Mouse (Mus musculus): ENCODE measurements at regions not wholly inside any gene's neighbourhood (a gene's known extent, or its start where the extent isn't known, plus 50 kb on each side); places are given as distances from the start of the nearest gene placed in this dataset.

- DNase-seq (ENCODE audit: low spot score) (no peak), ATAC-seq (ENCODE audit: low FRiP score) (no peak)
- Histone ChIP-seq H3K4me1 (replicated peaks; ENCODE audit: control insufficient read depth, insufficient read depth, low read length) (no peaks in the 10 kb centered on the region), H3K27me3 (ENCODE audit: control insufficient read depth, insufficient read depth, low read length) (no peaks in the 10 kb centered on the region), H3K9me3 (ENCODE audit: control insufficient read depth, low read length) (no peaks in the 10 kb centered on the region), H3K4me2 (replicated peaks; ENCODE audit: low read depth, low read length) (no peak overlapping the region), H3K9ac (ENCODE audit: low read depth, low read length) (no peak overlapping the region), H3K36me3 (ENCODE audit: control insufficient read depth, insufficient read depth, low read length) (no peaks in the 10 kb centered on the region), H3K4me3 (ENCODE audit: low read depth, low read length) (no peak overlapping the region), H3K27ac (ENCODE audit: low read depth, low read length) (no peak overlapping the region)
- 93% methylated on average over 1 of the region's 1 CpGs for WGBS
Observed at GRCm38 (mm10) chr3:131818806-131819205, 254.2 kb downstream of the Papss1 start.

GRCm38 (mm10) chr3:131857442-131857841 is 227.7 kb upstream of the Dkk2 start:
- ATAC-seq (ENCODE audit: low FRiP score): no peak
- H3K9ac ChIP-seq (ENCODE audit: low read depth, low read length): no peak overlapping the region
- H3K4me1 ChIP-seq (replicated peaks; ENCODE audit: control insufficient read depth, insufficient read depth, low read length): no peaks in the 10 kb centered on the region
- H3K4me2 ChIP-seq (replicated peaks; ENCODE audit: low read depth, low read length): no peak overlapping the region
- no peaks in the 10 kb centered on the region for H3K9me3 ChIP-seq (ENCODE audit: control insufficient read depth, low read length)
- DNase-seq (ENCODE audit: low spot score): no peak
- 88% methylated on average over 2 of the region's 2 CpGs for WGBS
- no peaks in the 10 kb centered on the region for H3K27me3 ChIP-seq (ENCODE audit: control insufficient read depth, insufficient read depth, low read length)
- H3K27ac ChIP-seq (ENCODE audit: low read depth, low read length): no peak overlapping the region
- no peaks in the 10 kb centered on the region for H3K36me3 ChIP-seq (ENCODE audit: control insufficient read depth, insufficient read depth, low read length)
- no peak overlapping the region for H3K4me3 ChIP-seq (ENCODE audit: low read depth, low read length)

GRCm38 (mm10) chr3:131859083-131859482 is 226.0 kb upstream of the Dkk2 start:
- H3K36me3 ChIP-seq (ENCODE audit: control insufficient read depth, insufficient read depth, low read length): no peaks in the 10 kb centered on the region
- ATAC-seq (ENCODE audit: low FRiP score) (no peak), DNase-seq (ENCODE audit: low spot score) (peak; percentile 4)
- H3K27me3 ChIP-seq (ENCODE audit: control insufficient read depth, insufficient read depth, low read length): no peaks in the 10 kb centered on the region
- H3K27ac ChIP-seq (ENCODE audit: low read depth, low read length): no peak overlapping the region
- no peak overlapping the region for H3K4me2 ChIP-seq (replicated peaks; ENCODE audit: low read depth, low read length)
- no peaks in the 10 kb centered on the region for H3K9me3 ChIP-seq (ENCODE audit: control insufficient read depth, low read length)
- no peak overlapping the region for H3K9ac ChIP-seq (ENCODE audit: low read depth, low read length)
- H3K4me3 ChIP-seq (ENCODE audit: low read depth, low read length): no peak overlapping the region
- 71% methylated on average over 12 of the region's 12 CpGs for WGBS
- no peaks in the 10 kb centered on the region for H3K4me1 ChIP-seq (replicated peaks; ENCODE audit: control insufficient read depth, insufficient read depth, low read length)

DNA sequence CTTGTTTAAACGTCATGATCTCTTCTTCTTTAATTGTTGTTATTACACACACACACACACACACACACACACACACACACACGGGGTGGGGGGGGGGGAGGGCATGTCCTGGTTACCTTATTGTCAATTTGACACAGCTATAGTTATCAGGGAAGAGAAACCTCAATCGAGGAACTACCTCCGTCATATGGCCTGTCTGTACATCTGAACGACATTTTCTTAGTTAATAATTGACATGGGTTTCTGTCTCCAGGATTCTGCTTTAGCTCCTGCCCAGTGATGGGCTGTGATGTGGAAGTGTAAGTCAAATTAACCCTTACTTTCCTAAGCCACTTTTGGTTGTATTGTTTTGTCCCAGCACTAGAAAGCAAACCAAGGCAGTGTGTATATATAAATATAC is 220.0 kb upstream of the Dkk2 start:
- Histone ChIP-seq H3K4me3 (ENCODE audit: low read depth, low read length) (no peak overlapping the region), H3K27me3 (ENCODE audit: control insufficient read depth, insufficient read depth, low read length) (no peaks in the 10 kb centered on the region), H3K27ac (ENCODE audit: low read depth, low read length) (no peak overlapping the region), H3K9ac (ENCODE audit: low read depth, low read length) (no peak overlapping the region), H3K4me2 (replicated peaks; ENCODE audit: low read depth, low read length) (no peak overlapping the region), H3K36me3 (ENCODE audit: control insufficient read depth, insufficient read depth, low read length) (no peaks in the 10 kb centered on the region), H3K9me3 (ENCODE audit: control insufficient read depth, low read length) (no peaks in the 10 kb centered on the region), H3K4me1 (replicated peaks; ENCODE audit: control insufficient read depth, insufficient read depth, low read length) (no peaks in the 10 kb centered on the region)
- 62% methylated on average over 5 of the region's 5 CpGs for WGBS
- no peak for ATAC-seq (ENCODE audit: low FRiP score)
- no peak for DNase-seq (ENCODE audit: low spot score)

DNA sequence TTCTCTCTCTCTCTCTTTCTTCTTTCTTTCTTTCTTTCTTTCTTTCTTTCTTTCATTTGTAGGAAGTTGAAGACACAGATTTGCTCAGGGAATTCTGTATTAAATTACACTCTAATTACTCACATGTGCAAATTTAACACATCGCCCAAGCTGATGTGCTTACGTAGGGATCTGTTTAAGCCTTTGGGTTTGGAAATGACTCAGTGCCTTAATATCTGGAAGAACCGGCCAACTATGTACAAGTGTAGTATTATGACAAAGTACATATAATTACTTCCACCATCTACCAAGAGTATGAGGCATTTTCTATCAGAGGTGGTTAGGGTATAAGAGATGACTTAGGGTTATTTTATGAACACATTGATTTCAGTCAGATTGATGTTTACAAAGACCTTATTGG is 217.8 kb upstream of the Dkk2 start:
- no peak overlapping the region for H3K4me2 ChIP-seq (replicated peaks; ENCODE audit: low read depth, low read length)
- 90% methylated on average over 3 of the region's 3 CpGs for WGBS

GRCm38 (mm10) chr3:131868219-131868964 is 216.7 kb upstream of the Dkk2 start:
- H3K27ac ChIP-seq (ENCODE audit: low read depth, low read length): no peak overlapping the region
- H3K4me2 ChIP-seq (replicated peaks; ENCODE audit: low read depth, low read length): no peak overlapping the region
- H3K9me3 ChIP-seq (ENCODE audit: control insufficient read depth, low read length): no peaks in the 10 kb centered on the region
- no peak overlapping the region for H3K4me3 ChIP-seq (ENCODE audit: low read depth, low read length)
- H3K4me1 ChIP-seq (replicated peaks; ENCODE audit: control insufficient read depth, insufficient read depth, low read length): no peaks in the 10 kb centered on the region
- DNase-seq (ENCODE audit: low spot score) (peak; percentile 2), ATAC-seq (ENCODE audit: low FRiP score) (no peak)
- 70% methylated on average over 11 of the region's 11 CpGs for WGBS
- H3K9ac ChIP-seq (ENCODE audit: low read depth, low read length): no peak overlapping the region
- no peaks in the 10 kb centered on the region for H3K36me3 ChIP-seq (ENCODE audit: control insufficient read depth, insufficient read depth, low read length)
- H3K27me3 ChIP-seq (ENCODE audit: control insufficient read depth, insufficient read depth, low read length): no peaks in the 10 kb centered on the region

More for the DNA sequence above, 217.8 kb upstream of the Dkk2 start:
- no peaks in the 10 kb centered on the region for H3K9me3 ChIP-seq (ENCODE audit: control insufficient read depth, low read length)
- H3K4me3 ChIP-seq (ENCODE audit: low read depth, low read length): no peak overlapping the region
- no peak overlapping the region for H3K9ac ChIP-seq (ENCODE audit: low read depth, low read length)
- no peaks in the 10 kb centered on the region for H3K27me3 ChIP-seq (ENCODE audit: control insufficient read depth, insufficient read depth, low read length)
- no peaks in the 10 kb centered on the region for H3K36me3 ChIP-seq (ENCODE audit: control insufficient read depth, insufficient read depth, low read length)
- DNase-seq (ENCODE audit: low spot score) (no peak), ATAC-seq (ENCODE audit: low FRiP score) (no peak)
- H3K4me1 ChIP-seq (replicated peaks; ENCODE audit: control insufficient read depth, insufficient read depth, low read length): no peaks in the 10 kb centered on the region
- H3K27ac ChIP-seq (ENCODE audit: low read depth, low read length): no peak overlapping the region

DNA sequence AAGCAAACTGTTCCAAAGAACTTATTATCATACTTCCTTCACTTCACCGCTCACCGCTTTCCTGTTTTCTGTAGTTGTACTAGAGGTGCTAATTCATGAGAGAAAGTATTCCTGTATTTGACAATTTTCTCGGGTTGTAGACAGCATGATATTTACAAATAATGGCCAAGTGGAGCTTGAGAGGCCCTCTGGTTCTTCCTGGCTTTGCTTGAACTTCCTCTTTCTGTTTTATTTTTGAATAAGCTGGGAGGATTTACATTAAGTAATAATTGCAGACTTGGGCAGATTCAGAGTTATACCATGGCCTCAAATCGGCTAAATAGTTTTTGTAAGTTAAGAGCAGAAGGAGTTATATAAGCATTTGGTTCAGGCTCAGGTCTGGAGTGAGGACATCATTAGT is 215.8 kb upstream of the Dkk2 start:
- no peaks in the 10 kb centered on the region for H3K36me3 ChIP-seq (ENCODE audit: control insufficient read depth, insufficient read depth, low read length)
- ATAC-seq (ENCODE audit: low FRiP score): no peak
- H3K27me3 ChIP-seq (ENCODE audit: control insufficient read depth, insufficient read depth, low read length): no peaks in the 10 kb centered on the region
- no peak for DNase-seq (ENCODE audit: low spot score)
- no peak overlapping the region for H3K4me2 ChIP-seq (replicated peaks; ENCODE audit: low read depth, low read length)
- 91% methylated on average over 4 of the region's 4 CpGs for WGBS
- H3K9ac ChIP-seq (ENCODE audit: low read depth, low read length): no peak overlapping the region
- H3K4me1 ChIP-seq (replicated peaks; ENCODE audit: control insufficient read depth, insufficient read depth, low read length): no peaks in the 10 kb centered on the region
- no peak overlapping the region for H3K27ac ChIP-seq (ENCODE audit: low read depth, low read length)
- no peak overlapping the region for H3K4me3 ChIP-seq (ENCODE audit: low read depth, low read length)
- H3K9me3 ChIP-seq (ENCODE audit: control insufficient read depth, low read length): no peaks in the 10 kb centered on the region

- ATAC-seq (ENCODE audit: low FRiP score) (no peak), DNase-seq (ENCODE audit: low spot score) (no peak)
- Histone ChIP-seq H3K4me2 (replicated peaks; ENCODE audit: low read depth, low read length) (no peak overlapping the region), H3K27me3 (ENCODE audit: control insufficient read depth, insufficient read depth, low read length) (no peaks in the 10 kb centered on the region), H3K9me3 (ENCODE audit: control insufficient read depth, low read length) (no peaks in the 10 kb centered on the region), H3K36me3 (ENCODE audit: control insufficient read depth, insufficient read depth, low read length) (no peaks in the 10 kb centered on the region), H3K9ac (ENCODE audit: low read depth, low read length) (no peak overlapping the region), H3K4me1 (replicated peaks; ENCODE audit: control insufficient read depth, insufficient read depth, low read length) (no peaks in the 10 kb centered on the region), H3K27ac (ENCODE audit: low read depth, low read length) (no peak overlapping the region), H3K4me3 (ENCODE audit: low read depth, low read length) (no peak overlapping the region)
Observed at GRCm38 (mm10) chr3:131882667-131883066, 202.4 kb upstream of the Dkk2 start.

GRCm38 (mm10) chr3:131886470-131886869 is 198.6 kb upstream of the Dkk2 start:
- Histone ChIP-seq H3K27ac (ENCODE audit: low read depth, low read length) (no peak overlapping the region), H3K4me3 (ENCODE audit: low read depth, low read length) (no peak overlapping the region), H3K4me1 (replicated peaks; ENCODE audit: control insufficient read depth, insufficient read depth, low read length) (no peaks in the 10 kb centered on the region), H3K9ac (ENCODE audit: low read depth, low read length) (no peak overlapping the region), H3K36me3 (ENCODE audit: control insufficient read depth, insufficient read depth, low read length) (no peaks in the 10 kb centered on the region), H3K4me2 (replicated peaks; ENCODE audit: low read depth, low read length) (no peak overlapping the region), H3K9me3 (ENCODE audit: control insufficient read depth, low read length) (no peaks in the 10 kb centered on the region), H3K27me3 (ENCODE audit: control insufficient read depth, insufficient read depth, low read length) (no peaks in the 10 kb centered on the region)
- ATAC-seq (ENCODE audit: low FRiP score) (no peak), DNase-seq (ENCODE audit: low spot score) (peak; percentile 31)
- WGBS: 89% methylated on average over 5 of the region's 5 CpGs

Data from hindbrain, embryonic 11.5 days (tissue).